Mouse (Mus musculus) liver, postnatal 0 days (tissue): ENCODE measurements around the gene Asb15.

Source experiments
- CTCF ChIP-seq: sonication (generic); IDR thresholded peaks from 2 replicates; pipeline ENCODE4 v1.5.1; 2016; ENCODE audit warnings: antibody characterized with exemption, low read depth
- EP300 ChIP-seq: IDR thresholded peaks from 2 replicates; pipeline ENCODE4 v1.6.1; 2016; ENCODE audit warnings: antibody characterized with exemption, low read depth, mild to moderate bottlenecking

DNA sequence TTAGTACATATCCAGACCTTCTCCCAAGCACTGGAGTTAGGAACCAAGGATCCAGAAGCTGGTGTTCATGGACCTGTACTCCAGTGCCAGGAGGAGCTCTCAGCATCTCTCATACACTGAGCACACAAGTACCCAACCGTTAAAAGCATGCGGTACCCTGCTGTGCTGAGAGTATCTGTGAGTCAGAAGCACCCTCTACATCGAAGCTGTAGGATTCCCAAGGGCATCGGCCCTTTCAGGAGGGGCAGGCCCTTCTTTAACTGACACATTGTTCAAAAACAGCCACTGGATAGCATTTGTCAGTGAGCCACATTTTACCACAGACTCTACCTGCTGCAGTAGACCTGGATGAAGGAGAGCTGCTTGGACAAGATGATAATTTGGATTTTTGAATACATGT lies 80.2 kb downstream of the Asb15 start:
- TF ChIP-seq CTCF: no peak
- TF ChIP-seq EP300: no peak
